Mouse (Mus musculus) urinary bladder, adult 2 months (tissue): ENCODE data around the gene Fry. TPM values are rescaled to one million over a fixed set of nuclear protein-coding genes. Genes with fewer than 3 reads are reported as not detected.
A peak's percentile ranks its signal among the peaks of the same experiment; 100 is the strongest.

Experiments
- DNase-seq: peaks from one replicate; pipeline ENCODE4 v3.0.0; 2022; ENCODE audit warnings: low spot score
- polyA plus RNA-seq: library from polyadenylated mRNA; depleted of rRNA; stranded (reverse); fragments of >200 nt; gene quantifications from 2 replicates; pipeline ENCODE4 v1.2.3, GENCODE M21; 2012; rRNA removed

Gene Fry
- 39.6 and 43.0 TPM in 2 replicates for polyA plus RNA-seq

GRCm38 (mm10) chr5:150118455-150119241, at the start of gene Fry:
Gene Fry (plus strand): TSS chr5:150118645.
- peak; percentile 89 for DNase-seq

GRCm38 (mm10) chr5:150070086-150070485, 48.4 kb upstream of the Fry start:
- DNase-seq, result no peak

GRCm38 (mm10) chr5:150071738-150072137, 46.7 kb upstream of the Fry start:
- DNase-seq, result no peak

- DNase-seq, result no peak
Observed at GRCm38 (mm10) chr5:150079866-150080797, 38.3 kb upstream of the Fry start.

- no peak for DNase-seq
Observed at GRCm38 (mm10) chr5:150082696-150083095, 35.7 kb upstream of the Fry start.

GRCm38 (mm10) chr5:150083190-150083589, 35.3 kb upstream of the Fry start:
- DNase-seq, result no peak

GRCm38 (mm10) chr5:150097620-150098019, 20.8 kb upstream of the Fry start:
- no peak for DNase-seq

- DNase-seq, result no peak
Observed at GRCm38 (mm10) chr5:150098754-150099153, 19.7 kb upstream of the Fry start.

- DNase-seq, result no peak
Observed at GRCm38 (mm10) chr5:150101789-150102188, 16.7 kb upstream of the Fry start.

- no peak for DNase-seq
Observed at GRCm38 (mm10) chr5:150106358-150106757, 12.1 kb upstream of the Fry start.

- DNase-seq, result no peak
Observed at GRCm38 (mm10) chr5:150111236-150111635, 7.2 kb upstream of the Fry start.

- no peak for DNase-seq
Observed at GRCm38 (mm10) chr5:150114007-150114406, 4.4 kb upstream of the Fry start.

GRCm38 (mm10) chr5:150114778-150115177, 3.7 kb upstream of the Fry start:
- no peak for DNase-seq

GRCm38 (mm10) chr5:150115271-150116092, 3.0 kb upstream of the Fry start:
- DNase-seq, result no peak

GRCm38 (mm10) chr5:150116216-150116905, 2.1 kb upstream of the Fry start:
- no peak for DNase-seq

GRCm38 (mm10) chr5:150116906-150117216, 1.6 kb upstream of the Fry start:
- no peak for DNase-seq

GRCm38 (mm10) chr5:150118124-150118454, 356 bp upstream of the Fry start:
- no peak for DNase-seq

GRCm38 (mm10) chr5:150120676-150121075, 2.2 kb downstream of the Fry start:
- no peak for DNase-seq

GRCm38 (mm10) chr5:150122095-150122494, 3.6 kb downstream of the Fry start:
- DNase-seq, result no peak

- DNase-seq, result no peak
Observed at GRCm38 (mm10) chr5:150122571-150122970, 4.1 kb downstream of the Fry start.

- DNase-seq, result no peak
Observed at GRCm38 (mm10) chr5:150125920-150126319, 7.5 kb downstream of the Fry start.

GRCm38 (mm10) chr5:150128432-150128831, 10.0 kb downstream of the Fry start:
- no peak for DNase-seq
